Mouse (Mus musculus): Measurements from ENCODE around the gene Irs2. TPM values are rescaled to one million over a fixed set of nuclear protein-coding genes. Genes with fewer than 3 reads are reported as not detected.

Irs2 gene
- total RNA-seq, 1 experiment from 2014 or later: 31.1 TPM

GRCm38 (mm10) chr8:10965401-10966117 is 42.7 kb downstream of the Irs2 start:
- no peak for ATAC-seq (replicated peaks; ENCODE audit: insufficient number of reproducible peaks, low FRiP score, low TSS enrichment, poor library complexity, severe bottlenecking)

DNA sequence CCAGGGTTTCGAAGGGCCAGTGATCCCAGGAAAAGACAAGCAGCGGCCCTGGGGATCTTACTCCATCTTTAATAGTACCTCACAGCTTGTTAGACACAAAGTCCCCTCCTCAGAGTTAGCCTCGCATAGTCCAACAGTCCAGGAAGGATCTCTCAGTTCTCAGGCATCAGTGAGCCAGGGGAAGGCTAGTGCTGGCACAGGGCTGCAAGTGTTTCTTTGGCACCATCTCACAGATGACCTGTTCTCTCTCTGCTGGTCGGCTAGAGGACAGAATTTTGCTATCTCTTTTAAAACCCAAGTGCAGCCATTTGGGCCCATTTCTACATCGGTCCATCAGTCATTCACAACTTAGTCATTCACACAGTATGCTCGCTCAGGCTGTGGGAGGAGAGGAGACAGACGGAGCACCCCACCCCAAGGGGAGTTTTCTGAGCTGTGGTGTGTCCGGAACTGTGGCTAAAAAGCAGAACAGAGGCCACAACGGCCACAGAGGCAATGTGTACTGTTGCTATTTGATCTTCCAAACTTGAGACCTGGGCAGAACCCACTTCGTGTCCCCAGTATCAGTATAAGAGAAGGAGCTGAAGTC is 43.7 kb downstream of the Irs2 start:
- peak; percentile 61 for ATAC-seq (replicated peaks; ENCODE audit: insufficient number of reproducible peaks, low FRiP score, low TSS enrichment, poor library complexity, severe bottlenecking)

- ATAC-seq (replicated peaks; ENCODE audit: insufficient number of reproducible peaks, low FRiP score, low TSS enrichment, poor library complexity, severe bottlenecking): no peak
These were observed 46.3 kb downstream of the Irs2 start for GRCm38 (mm10) chr8:10961989-10962388.

DNA sequence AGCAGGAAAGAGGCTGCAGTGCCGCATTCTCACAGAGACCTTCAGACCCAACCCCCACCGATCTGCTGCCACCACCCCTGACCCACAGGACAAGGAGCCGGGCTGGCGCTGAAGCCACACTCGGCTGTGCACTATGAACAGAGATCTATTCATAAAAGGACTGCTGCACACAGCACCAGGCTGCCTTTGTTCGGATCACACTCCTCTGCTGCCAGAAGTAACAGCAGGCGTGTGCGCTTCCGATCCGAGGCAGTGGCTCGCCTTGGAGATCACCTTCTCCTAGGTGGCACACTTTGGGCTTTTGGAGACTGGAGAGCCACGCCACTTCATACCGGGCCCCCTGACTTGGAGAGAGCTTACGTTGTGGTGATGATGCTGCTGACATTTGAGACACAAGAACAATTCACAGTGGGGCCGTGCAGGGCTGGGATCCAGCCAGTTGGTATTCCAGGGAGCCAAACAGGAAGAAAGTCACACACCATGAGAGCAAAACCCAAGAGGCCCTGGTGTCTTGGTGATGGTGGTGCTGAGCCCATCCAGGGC is 47.9 kb downstream of the Irs2 start:
- ATAC-seq (replicated peaks; ENCODE audit: insufficient number of reproducible peaks, low FRiP score, low TSS enrichment, poor library complexity, severe bottlenecking): no peak

- no peak for ATAC-seq (replicated peaks; ENCODE audit: insufficient number of reproducible peaks, low FRiP score, low TSS enrichment, poor library complexity, severe bottlenecking)
These were observed 50.8 kb downstream of the Irs2 start for GRCm38 (mm10) chr8:10957292-10957955.

DNA sequence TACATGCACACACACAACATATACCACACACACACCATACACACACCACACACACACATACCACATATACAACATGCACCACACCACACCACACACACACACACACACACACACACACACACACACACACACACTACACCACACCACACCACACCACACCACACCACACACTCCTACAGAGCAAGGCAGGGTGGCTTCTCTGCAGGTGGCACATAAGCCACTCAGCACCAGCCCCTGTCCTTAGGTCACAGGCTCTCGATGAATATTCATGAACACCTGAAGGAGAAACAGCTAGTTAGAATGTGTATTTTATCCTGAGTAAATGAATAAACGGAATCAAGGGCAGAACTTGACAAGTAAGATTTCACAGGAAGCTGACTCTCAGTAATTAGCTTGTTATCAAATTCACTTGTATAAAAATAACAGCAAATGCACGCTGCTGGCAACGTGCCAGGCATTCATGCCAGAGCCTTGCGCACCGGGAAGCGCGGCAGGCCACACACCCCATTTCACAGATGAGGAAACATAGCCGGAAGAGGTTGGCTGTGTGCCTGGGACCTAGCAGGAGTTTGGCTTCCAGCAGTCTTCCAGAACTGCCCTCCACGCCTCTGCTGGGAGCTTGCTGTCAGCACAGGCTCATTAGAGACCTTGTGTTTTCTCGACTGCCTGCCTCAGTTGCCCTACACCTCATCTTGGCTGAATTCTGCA is 54.8 kb downstream of the Irs2 start:
- ATAC-seq (replicated peaks; ENCODE audit: insufficient number of reproducible peaks, low FRiP score, low TSS enrichment, poor library complexity, severe bottlenecking): no peak

DNA sequence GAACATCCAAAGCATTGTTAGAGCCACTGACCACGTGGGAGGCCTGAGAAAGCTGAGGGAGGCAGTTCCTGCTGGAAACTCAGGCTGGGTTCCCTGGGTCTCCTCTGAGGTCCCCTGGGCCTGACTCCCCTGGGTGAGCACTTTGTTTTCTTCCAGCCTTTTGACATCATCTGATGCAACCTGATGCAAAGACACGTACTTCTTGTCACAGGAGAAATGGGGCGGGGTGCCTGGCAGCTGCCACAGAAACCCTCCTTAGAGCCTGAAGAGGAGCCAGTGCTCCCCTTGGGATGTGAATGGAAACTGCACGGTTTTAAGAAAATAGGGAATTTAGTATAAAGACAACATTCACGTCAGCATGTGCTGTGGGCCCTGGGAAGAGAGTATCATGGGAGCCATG is 55.6 kb downstream of the Irs2 start:
- ATAC-seq (replicated peaks; ENCODE audit: insufficient number of reproducible peaks, low FRiP score, low TSS enrichment, poor library complexity, severe bottlenecking): no peak

- ATAC-seq (replicated peaks; ENCODE audit: insufficient number of reproducible peaks, low FRiP score, low TSS enrichment, poor library complexity, severe bottlenecking): no peak
These were observed 56.0 kb downstream of the Irs2 start for GRCm38 (mm10) chr8:10952235-10952634.

DNA sequence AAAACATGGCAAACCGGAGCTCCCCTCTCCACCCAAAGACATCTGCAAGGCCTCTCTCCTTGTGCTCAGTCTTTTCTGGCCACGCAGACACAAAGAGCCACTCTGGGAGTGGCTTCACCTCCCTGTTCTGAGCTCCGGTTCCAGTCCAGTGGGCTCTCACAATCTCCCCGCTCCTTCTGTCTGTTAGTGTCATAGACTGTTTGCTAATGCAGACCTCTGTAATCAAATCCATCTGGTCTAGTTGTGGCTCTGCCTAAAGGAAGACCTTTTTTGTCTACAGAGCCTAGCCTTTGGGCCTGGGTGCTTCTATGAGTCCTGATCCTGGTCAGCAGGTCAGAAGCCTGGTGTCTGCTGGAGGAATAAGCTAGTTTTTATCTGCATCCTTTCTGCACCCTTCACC is 56.7 kb downstream of the Irs2 start:
- no peak for ATAC-seq (replicated peaks; ENCODE audit: insufficient number of reproducible peaks, low FRiP score, low TSS enrichment, poor library complexity, severe bottlenecking)

DNA sequence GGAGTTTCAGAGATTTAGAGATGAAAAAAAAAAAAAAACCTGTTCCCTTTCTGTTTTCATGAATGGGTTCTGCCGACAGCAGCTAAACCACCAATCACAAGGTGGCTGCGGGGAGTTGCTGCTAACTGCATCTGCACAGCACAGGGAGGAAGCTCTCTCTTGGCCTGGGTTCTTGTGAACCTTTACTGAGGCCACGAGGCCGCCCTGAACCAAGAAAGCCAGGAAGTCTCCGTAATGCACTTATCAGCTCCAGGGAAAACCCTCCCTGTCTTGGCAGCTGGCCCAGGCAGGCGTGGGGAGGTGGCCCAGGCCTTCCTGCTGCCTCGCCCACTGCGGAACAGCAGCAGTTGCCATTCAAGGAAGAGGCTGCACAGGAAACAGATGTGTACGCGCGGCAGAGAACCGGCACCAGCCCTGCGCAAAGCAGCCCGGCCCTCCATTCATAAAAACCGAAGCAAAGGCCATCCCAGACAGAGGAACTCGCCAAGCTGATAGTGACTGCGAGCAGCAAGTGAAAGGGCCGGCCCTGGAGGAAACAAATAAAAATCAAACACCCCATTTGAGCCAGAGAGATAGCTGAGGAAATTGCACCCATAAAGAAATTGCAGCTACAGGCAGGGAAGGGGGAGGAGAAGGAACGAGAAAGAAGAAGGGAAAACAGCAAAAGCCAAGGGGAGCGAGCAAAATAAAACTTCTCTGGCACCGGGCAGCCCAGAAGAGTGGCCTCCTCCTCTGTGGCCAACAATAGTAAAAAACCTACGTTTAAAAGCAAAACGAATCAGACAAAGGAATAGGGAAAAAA is 62.1 kb downstream of the Irs2 start:
- peak; percentile 79 for ATAC-seq (replicated peaks; ENCODE audit: insufficient number of reproducible peaks, low FRiP score, low TSS enrichment, poor library complexity, severe bottlenecking)

DNA sequence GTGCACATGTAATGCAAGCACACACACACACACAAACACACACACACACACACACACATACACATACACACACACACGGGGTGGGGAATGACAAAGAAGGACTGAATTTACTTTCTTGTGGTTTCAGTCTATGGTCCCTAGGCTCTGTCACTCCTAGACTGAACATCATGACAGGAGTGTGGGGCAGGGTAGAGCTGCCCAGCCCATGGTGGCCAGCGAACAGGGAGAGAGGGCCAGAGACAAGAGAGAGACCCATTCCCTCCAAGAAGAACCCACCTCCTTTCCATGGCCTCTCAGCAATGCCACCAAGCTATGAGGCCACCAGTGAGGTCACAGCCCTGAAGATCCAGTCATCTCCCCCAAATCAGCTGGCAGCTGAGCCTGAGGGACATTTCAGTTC is 62.8 kb downstream of the Irs2 start:
- no peak for ATAC-seq (replicated peaks; ENCODE audit: insufficient number of reproducible peaks, low FRiP score, low TSS enrichment, poor library complexity, severe bottlenecking)

- no peak for ATAC-seq (replicated peaks; ENCODE audit: insufficient number of reproducible peaks, low FRiP score, low TSS enrichment, poor library complexity, severe bottlenecking)
These were observed 64.8 kb downstream of the Irs2 start for GRCm38 (mm10) chr8:10943314-10944060.

DNA sequence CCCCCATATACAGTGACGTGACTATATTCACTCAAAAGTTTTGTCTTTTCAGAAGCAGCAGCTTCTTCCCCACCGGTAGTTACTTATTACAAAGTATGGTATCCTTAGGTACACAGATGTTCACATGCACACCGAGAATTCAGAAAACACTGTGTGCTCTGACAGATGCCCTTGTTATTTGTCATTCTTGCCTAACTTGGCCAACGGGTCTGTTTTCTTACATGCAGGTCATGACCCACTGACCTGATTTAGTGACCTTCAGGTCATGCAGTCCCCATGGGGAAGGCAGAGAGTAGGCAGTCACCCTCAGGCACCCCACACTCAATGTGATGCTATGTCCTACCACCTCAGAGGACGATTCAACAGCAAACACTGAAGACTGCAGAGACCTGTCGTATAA is 68.4 kb downstream of the Irs2 start:
- ATAC-seq (replicated peaks; ENCODE audit: insufficient number of reproducible peaks, low FRiP score, low TSS enrichment, poor library complexity, severe bottlenecking): no peak

DNA sequence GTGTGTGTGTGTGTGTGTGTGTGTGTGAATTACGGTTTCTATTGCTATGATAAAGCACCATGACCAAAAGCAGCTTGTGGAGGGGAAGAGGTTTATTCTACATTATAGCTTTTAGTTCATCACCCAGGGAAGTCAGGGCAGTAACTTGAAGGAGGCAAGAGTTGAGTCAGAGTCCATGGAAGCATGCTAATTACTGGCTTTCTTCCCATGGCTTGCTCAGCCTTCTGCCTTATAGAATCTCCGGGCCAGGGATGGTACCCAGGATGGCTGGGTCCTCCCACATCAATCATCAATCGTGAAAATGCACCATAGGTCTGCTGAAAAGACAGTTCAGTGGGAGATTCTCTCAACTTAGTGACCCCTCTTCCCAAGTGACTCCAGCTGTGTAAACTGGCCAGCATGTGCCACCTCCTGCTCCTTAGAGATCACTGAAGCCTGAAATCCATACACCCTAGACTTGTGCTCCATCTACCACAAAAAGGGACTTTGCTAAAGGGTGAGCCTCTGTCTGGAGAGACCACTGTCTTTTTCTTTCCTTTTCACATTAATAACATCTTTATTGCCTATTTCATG is 69.0 kb downstream of the Irs2 start:
- ATAC-seq (replicated peaks; ENCODE audit: insufficient number of reproducible peaks, low FRiP score, low TSS enrichment, poor library complexity, severe bottlenecking): no peak

DNA sequence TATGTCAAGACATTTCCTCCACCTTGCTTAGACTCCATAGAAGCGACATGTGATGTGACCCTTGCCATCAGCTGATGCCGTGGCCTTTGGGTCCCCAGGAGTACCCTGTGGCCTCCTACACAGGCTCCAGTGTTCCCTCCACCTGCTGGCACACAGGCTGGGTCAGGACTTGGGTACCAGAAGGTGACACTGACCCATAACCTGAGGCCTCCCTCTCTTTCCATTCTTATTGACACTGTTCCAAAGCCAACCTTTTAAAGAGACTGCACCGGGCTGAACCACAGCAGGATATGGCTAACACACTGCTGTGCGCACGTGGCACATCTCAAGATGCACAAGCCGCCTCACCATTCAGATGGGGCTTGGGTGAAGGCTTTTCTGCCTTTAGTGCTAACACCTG is 70.0 kb downstream of the Irs2 start:
- ATAC-seq (replicated peaks; ENCODE audit: insufficient number of reproducible peaks, low FRiP score, low TSS enrichment, poor library complexity, severe bottlenecking): no peak

GRCm38 (mm10) chr8:10936646-10937045 is 71.6 kb downstream of the Irs2 start:
- no peak for ATAC-seq (replicated peaks; ENCODE audit: insufficient number of reproducible peaks, low FRiP score, low TSS enrichment, poor library complexity, severe bottlenecking)

- ATAC-seq (replicated peaks; ENCODE audit: insufficient number of reproducible peaks, low FRiP score, low TSS enrichment, poor library complexity, severe bottlenecking): no peak
These were observed 73.0 kb downstream of the Irs2 start for GRCm38 (mm10) chr8:10935231-10935630.
